Mouse (Mus musculus): Measurements from ENCODE around the gene Mnx1.

GRCm38 (mm10) chr5:29469501-29469900, 8.8 kb downstream of the Mnx1 start:
- TF ChIP-seq CTCF (IDR thresholded peaks at IDR 0.05; ENCODE audit: control insufficient read depth, insufficient read depth, insufficient replicate concordance, low read depth, low read length) (no peak), POLR2A (IDR thresholded peaks at IDR 0.05; ENCODE audit: control insufficient read depth, low read depth, low read length) (no peak)

Measured in testis, adult 2 months (tissue).